9 mouse cellular contexts compared by ENCODE assay signal in the genomic region with DNA sequence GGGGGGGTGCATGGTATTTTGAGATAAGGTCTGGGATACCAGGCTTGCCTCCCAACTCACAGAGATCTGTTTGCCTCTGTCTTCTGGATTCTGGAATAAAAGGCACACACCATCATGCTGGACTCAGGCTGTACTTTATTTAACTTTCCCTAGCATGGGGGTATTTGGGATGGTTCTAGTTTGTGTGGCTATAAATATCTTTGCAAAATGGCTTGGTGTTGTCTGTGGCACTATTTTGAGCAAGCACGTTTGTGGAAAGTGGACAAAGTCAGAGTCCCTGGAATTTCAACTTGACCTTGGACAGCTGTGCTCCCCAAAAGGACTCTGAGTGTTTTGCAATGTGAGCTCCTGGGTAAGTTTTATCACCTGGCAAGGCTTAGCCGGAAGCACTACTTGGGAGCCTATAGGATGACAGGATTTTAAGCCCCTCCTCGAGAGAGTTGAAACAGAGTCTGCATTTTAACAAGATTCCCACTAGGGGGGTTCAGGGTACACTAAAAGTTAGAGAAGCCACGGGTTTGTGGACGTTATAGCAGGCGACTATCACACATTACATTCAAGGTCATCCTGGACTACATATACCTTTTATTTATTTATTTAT. TPM values are rescaled to one million over a fixed set of nuclear protein-coding genes. Genes with fewer than 3 reads are reported as not detected.
DNase-seq lines count a peak whose midpoint lies in the region; ATAC-seq and TF ChIP-seq lines count a peak whose summit lies in the region.
"Had no signal": no experiment of that assay in that cellular context is flagged by ENCODE, and none has a peak within 500 bp of the region (broad histone marks: within the 10 kb centered on the region; RNA-seq: fewer than 3 reads in every experiment).

No protein-coding gene starts in this region.

- no peaks in the 10 kb centered on the region for H3K4me1 ChIP-seq in embryonic facial prominence, embryonic 11.5 days (ENCODE audit: control insufficient read depth, insufficient read depth, low read length)
- 0 out of 2 replicates have a peak, but pooled peaks cover 3% of the 10 kb centered on the region for H3K4me1 ChIP-seq in embryonic facial prominence, embryonic 10.5 days
- H3K4me1 ChIP-seq in liver, adult 2 months (ENCODE audit: control insufficient read depth, insufficient read depth, low read length) = 0 out of 2 replicates have a peak, but pooled peaks cover 4% of the 10 kb centered on the region
- H3K4me1 ChIP-seq: midbrain, embryonic 12.5 days had no signal

- H3K27ac ChIP-seq in embryonic facial prominence, embryonic 11.5 days (replicated peaks; ENCODE audit: low read depth, low read length) = no peak overlapping the region
- no peak overlapping the region for H3K27ac ChIP-seq in embryonic facial prominence, embryonic 10.5 days (replicated peaks)
- no peak overlapping the region for H3K27ac ChIP-seq in liver, adult 2 months (replicated peaks; ENCODE audit: insufficient read depth, low read depth, low read length)
- H3K27ac ChIP-seq: midbrain, embryonic 12.5 days had no signal

- H3K9ac ChIP-seq in embryonic facial prominence, embryonic 11.5 days (replicated peaks; ENCODE audit: low read length) = no peak overlapping the region
- H3K9ac ChIP-seq in liver, adult 2 months (ENCODE audit: low read depth, low read length) = no peak overlapping the region
- H3K9ac ChIP-seq: midbrain, embryonic 12.5 days had no signal

- ATAC-seq in embryonic facial prominence, embryonic 11.5 days (replicated peaks; ENCODE audit: insufficient number of reproducible peaks, low FRiP score, low TSS enrichment, low read depth) = no peak

- DNase-seq in embryonic facial prominence, embryonic 11.5 days (ENCODE audit: low spot score) = peak; percentile 74
- DNase-seq in embryonic facial prominence, embryonic 10.5 days (ENCODE audit: low spot score) = no peak
- DNase-seq in ES-CJ7 (ENCODE audit: low read depth, low spot score) = peak; percentile 87
- peak; percentile 59 to 65 for DNase-seq in heart, adult 9 months (ENCODE audit: low spot score in 2 of 2)
- peak; percentile 69 for DNase-seq in liver, adult 2 months (ENCODE audit: extremely low read depth, low read depth, low spot score)
- DNase-seq in thymus, postnatal 25 days = peak; percentile 43
- no peak for DNase-seq in right cerebral cortex, adult 2 months (ENCODE audit: low spot score in 2 of 2)
- DNase-seq in adrenal gland, postnatal 4 days (ENCODE audit: low spot score in 2 of 2) = no peak

- H3K4me3 ChIP-seq in embryonic facial prominence, embryonic 11.5 days (ENCODE audit: low read depth, low read length) = no peak overlapping the region
- no peak overlapping the region for H3K4me3 ChIP-seq in embryonic facial prominence, embryonic 10.5 days
- H3K4me3 ChIP-seq in liver, adult 2 months (ENCODE audit: insufficient read depth, low read depth, low read length) = no peak overlapping the region
- H3K4me3 ChIP-seq: midbrain, embryonic 12.5 days had no signal

- no peaks in the 10 kb centered on the region for H3K27me3 ChIP-seq in embryonic facial prominence, embryonic 11.5 days (ENCODE audit: control insufficient read depth, insufficient read depth, low read length)
- no peaks in the 10 kb centered on the region for H3K27me3 ChIP-seq in embryonic facial prominence, embryonic 10.5 days (replicated peaks; ENCODE audit: low read depth, poor library complexity, severe bottlenecking)
- no peaks in the 10 kb centered on the region for H3K27me3 ChIP-seq in liver, adult 2 months (ENCODE audit: control insufficient read depth, insufficient read depth, low read length)
- H3K27me3 ChIP-seq: midbrain, embryonic 12.5 days had no signal

- no peak overlapping the region for H3K4me2 ChIP-seq in embryonic facial prominence, embryonic 11.5 days (ENCODE audit: low read depth, low read length)
- H3K4me2 ChIP-seq: midbrain, embryonic 12.5 days had no signal

- no peak for TF ChIP-seq POLR2A in liver, adult 2 months (IDR thresholded peaks at IDR 0.05; ENCODE audit: extremely low read depth, insufficient read depth, low read length)

- H3K79me2 ChIP-seq in liver, adult 2 months (ENCODE audit: control insufficient read depth, insufficient read depth, low read length) = no peaks in the 10 kb centered on the region

- 24% methylated on average over 6 of the region's 6 CpGs for WGBS in embryonic facial prominence, embryonic 11.5 days
- WGBS in embryonic facial prominence, embryonic 10.5 days = 32% methylated on average over 6 of the region's 6 CpGs
- 13% methylated on average over 6 of the region's 6 CpGs for WGBS in liver, adult 2 months

- no peaks in the 10 kb centered on the region for H3K36me3 ChIP-seq in embryonic facial prominence, embryonic 11.5 days (replicated peaks; ENCODE audit: control insufficient read depth, insufficient read depth, low read depth, low read length)
- no peaks in the 10 kb centered on the region for H3K36me3 ChIP-seq in embryonic facial prominence, embryonic 10.5 days (replicated peaks)
- no peaks in the 10 kb centered on the region for H3K36me3 ChIP-seq in liver, adult 2 months (ENCODE audit: control insufficient read depth, insufficient read depth, low read length)
- H3K36me3 ChIP-seq: midbrain, embryonic 12.5 days had no signal

- H3K9me3 ChIP-seq in embryonic facial prominence, embryonic 11.5 days (replicated peaks; ENCODE audit: control insufficient read depth, low read length) = no peaks in the 10 kb centered on the region
- no peaks in the 10 kb centered on the region for H3K9me3 ChIP-seq in embryonic facial prominence, embryonic 10.5 days

- no peak for TF ChIP-seq CTCF in liver, adult 2 months (IDR thresholded peaks at IDR 0.05; ENCODE audit: low read depth, low read length)

RNA-seq across cellular contexts. Expression of a gene that starts 0.7 kb away (rescaled TPM):
- 7.2 and 7.9 TPM in 2 replicates for polyA plus RNA-seq in embryonic facial prominence, embryonic 11.5 days (2014; fragmentation: Nextera tagmentation; extraction: Ambion mirVana)
- polyA plus RNA-seq in embryonic facial prominence, embryonic 10.5 days (2016; fragmentation: Nextera tagmentation; extraction: Ambion mirVana) = 11.3 and 11.9 TPM in 2 replicates
- total RNA-seq in liver, adult 2 months (2014; rRNA removed) = 2.7 and 3.4 TPM in 2 replicates
- polyA plus RNA-seq in liver, adult 2 months (2012; rRNA removed) = 2.0 and 3.8 TPM in 2 replicates
- 10 to 100 TPM; 11.4 to 12.2 TPM for total RNA-seq in adrenal gland, postnatal 4 days (2021)

RNA-seq across cellular contexts. Expression of a gene that starts 20.7 kb away (rescaled TPM):
- polyA plus RNA-seq in embryonic facial prominence, embryonic 11.5 days (2014; fragmentation: Nextera tagmentation; extraction: Ambion mirVana) = 0.91 TPM in 1 of 2 replicates, not detected in the other
- not detected in 2 replicates for polyA plus RNA-seq in embryonic facial prominence, embryonic 10.5 days (2016; fragmentation: Nextera tagmentation; extraction: Ambion mirVana)
- not detected in 2 replicates for total RNA-seq in liver, adult 2 months (2014; rRNA removed)
- not detected in 2 replicates for polyA plus RNA-seq in liver, adult 2 months (2012; rRNA removed)
- not detected for total RNA-seq in adrenal gland, postnatal 4 days (2021)
- polyA plus RNA-seq: midbrain, embryonic 12.5 days had no signal

RNA-seq across cellular contexts. Expression of a gene that starts 52.6 kb away (rescaled TPM):
- polyA plus RNA-seq in embryonic facial prominence, embryonic 11.5 days (2014; fragmentation: Nextera tagmentation; extraction: Ambion mirVana) = 9.1 and 9.6 TPM in 2 replicates
- polyA plus RNA-seq in embryonic facial prominence, embryonic 10.5 days (2016; fragmentation: Nextera tagmentation; extraction: Ambion mirVana) = 8.4 and 8.7 TPM in 2 replicates
- total RNA-seq in liver, adult 2 months (2014; rRNA removed) = 4.2 and 5.8 TPM in 2 replicates
- polyA plus RNA-seq in liver, adult 2 months (2012; rRNA removed) = 39.3 and 43.1 TPM in 2 replicates
- 10 to 100 TPM; 12.6 to 14.1 TPM for total RNA-seq in adrenal gland, postnatal 4 days (2021)

Comparison
In these comparisons a context has a peak if more than half of its experiments do, and no peak if none do; other contexts are left out.
1. DNase-seq: peak in embryonic facial prominence, embryonic 11.5 days (single experiment), ES-CJ7 (single experiment), heart, adult 9 months (2 of 2), liver, adult 2 months (single experiment) and thymus, postnatal 25 days (single experiment); none in embryonic facial prominence, embryonic 10.5 days (single experiment), right cerebral cortex, adult 2 months (0 of 2) and adrenal gland, postnatal 4 days (0 of 2).